Mouse (Mus musculus): ENCODE measurements around the gene Cdh26.

The Cdh26 gene

DNA sequence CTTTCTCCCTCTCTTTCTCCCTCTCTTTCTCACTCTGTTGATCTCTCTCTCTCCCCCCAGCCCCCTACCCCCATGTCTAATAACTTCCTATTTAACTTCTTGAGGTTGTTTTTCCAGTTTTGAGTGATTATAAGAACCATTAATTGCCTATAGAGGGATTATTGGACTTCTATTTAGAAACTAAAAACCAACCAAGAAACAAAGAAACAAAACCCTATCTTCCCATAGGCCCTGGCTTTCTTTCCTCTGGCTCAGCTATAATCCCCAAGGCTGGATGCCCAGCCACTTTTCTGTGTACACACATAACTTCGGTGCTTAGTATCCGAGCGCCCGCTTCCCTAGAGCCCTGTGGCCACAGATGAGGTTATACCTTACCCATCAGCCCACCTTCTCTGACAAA is at the start of gene Cdh26:
Gene Cdh26 (plus strand): TSS at position 301 of the 400 bp plus-strand sequence.
- DNase-seq (ENCODE audit: low read depth, low spot score): no peak

DNA sequence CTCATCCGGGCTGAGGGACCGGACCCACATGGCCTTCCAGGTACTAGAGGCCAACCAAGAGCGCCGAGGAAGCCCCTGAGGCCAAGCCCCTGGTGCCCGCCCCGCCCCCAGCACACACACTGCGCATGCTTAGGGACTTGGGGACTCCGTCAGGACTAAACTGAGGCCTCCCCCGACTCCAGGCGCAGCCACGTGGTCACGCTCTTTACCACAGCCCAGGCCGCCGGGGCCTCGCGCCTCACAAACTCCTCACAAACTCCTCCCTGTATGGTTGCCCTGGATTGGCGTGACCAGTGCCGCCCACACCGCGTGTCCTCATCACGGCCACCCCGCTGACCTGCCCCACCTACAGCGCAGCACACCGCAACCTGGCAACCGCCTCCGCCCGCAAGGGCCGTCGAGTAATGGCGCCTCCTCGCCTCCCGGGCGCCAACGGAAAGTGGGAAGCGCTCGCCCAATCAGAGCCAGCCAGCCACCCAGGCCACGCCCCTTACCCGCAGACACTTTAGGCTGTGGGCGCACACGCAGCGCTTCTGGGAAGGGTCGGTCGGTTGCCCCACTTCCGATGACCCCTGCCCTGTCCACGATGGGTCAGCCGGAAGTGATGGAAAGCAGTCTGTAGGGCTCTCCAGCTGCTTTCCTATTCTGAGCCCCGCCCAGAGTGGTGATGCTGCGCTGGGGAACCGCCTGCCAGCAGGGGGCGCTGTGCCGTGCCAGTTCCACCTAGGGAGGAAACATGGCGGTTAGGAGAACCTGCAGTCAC is 23.1 kb upstream of the Cdh26 start, which contains the start of gene Sycp2:
Gene Sycp2 (minus strand): TSS at position 633 of the 763 bp plus-strand sequence.
- DNase-seq (ENCODE audit: low read depth, low spot score): no peak

DNA sequence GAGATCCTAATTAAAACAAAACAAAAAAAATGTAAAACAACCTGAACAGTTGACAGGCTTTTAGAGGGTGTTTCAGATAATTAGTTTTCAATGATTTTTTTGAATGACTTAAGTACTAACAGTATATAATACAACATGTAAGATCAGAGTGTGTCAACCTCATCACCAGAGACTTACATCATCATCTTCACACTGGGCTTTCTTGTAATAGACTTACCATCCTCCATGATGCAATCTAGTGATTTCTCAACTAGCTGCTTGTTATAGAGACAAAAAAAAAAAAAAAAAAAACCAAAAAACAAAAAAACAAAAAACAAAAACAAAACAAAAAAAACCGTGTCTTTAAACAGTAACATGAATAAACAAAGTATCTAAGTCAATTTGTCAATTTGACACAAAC is 21.3 kb upstream of the Cdh26 start:
- DNase-seq (ENCODE audit: low read depth, low spot score): no peak

DNA sequence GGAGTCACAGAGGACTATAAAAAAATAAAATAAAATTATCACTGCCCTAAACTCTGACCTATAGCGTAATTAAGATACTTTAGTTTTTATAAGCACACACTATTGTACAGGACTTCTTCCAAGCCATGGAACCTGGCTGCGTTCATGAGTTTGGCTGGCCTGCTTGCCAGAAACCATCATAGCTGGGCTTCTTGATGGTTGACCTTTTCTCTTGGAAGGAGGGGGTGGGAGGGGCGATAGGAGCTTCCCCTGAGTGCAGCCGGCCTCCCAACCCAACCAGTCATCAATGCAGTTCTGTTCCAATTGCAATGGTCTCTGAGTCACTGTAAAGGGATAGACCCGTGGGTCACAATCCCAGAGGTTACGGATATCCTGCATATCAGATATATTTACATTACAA is 20.0 kb upstream of the Cdh26 start:
- no peak for DNase-seq (ENCODE audit: low read depth, low spot score)

DNA sequence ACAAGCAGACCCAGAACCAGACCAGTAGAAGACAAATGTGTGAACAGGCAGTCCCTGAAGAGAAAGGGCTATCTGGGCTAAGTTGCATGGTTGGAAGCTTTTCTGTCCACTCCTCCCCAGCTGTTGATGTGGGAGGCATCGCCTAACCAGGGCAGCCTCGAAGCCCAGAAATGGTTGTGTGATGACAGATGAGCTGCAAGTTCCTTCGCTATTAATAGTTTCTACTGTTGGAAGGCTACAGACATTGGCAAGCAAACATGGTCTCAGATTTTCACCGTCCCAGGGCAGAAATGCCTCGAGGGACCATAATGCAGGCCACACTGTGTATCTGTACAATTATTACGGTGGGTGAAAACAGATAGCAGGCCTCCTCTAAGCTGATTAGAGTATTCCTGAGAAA is 17.7 kb upstream of the Cdh26 start:
- peak; percentile 78 for DNase-seq (ENCODE audit: low read depth, low spot score)

DNA sequence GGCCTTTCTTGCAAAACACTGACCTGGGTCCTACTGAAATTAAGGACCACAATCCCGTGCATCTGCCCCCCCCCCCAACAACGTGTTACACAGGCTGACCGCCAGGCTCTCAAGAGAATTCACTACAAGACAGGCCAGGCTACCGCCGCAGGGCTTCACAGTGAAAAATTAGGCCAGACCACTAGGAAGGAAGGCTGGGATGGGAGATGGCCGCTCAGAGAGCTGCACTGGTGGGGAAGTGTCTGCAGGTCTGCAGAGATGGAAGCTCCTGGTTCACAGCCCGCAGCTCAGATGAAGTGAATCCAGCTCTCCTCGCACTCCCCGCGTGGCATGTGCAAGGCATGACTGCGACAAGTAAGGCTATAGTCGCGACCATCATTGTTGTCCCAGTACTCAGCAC is 17.2 kb upstream of the Cdh26 start:
- DNase-seq (ENCODE audit: low read depth, low spot score): no peak

DNA sequence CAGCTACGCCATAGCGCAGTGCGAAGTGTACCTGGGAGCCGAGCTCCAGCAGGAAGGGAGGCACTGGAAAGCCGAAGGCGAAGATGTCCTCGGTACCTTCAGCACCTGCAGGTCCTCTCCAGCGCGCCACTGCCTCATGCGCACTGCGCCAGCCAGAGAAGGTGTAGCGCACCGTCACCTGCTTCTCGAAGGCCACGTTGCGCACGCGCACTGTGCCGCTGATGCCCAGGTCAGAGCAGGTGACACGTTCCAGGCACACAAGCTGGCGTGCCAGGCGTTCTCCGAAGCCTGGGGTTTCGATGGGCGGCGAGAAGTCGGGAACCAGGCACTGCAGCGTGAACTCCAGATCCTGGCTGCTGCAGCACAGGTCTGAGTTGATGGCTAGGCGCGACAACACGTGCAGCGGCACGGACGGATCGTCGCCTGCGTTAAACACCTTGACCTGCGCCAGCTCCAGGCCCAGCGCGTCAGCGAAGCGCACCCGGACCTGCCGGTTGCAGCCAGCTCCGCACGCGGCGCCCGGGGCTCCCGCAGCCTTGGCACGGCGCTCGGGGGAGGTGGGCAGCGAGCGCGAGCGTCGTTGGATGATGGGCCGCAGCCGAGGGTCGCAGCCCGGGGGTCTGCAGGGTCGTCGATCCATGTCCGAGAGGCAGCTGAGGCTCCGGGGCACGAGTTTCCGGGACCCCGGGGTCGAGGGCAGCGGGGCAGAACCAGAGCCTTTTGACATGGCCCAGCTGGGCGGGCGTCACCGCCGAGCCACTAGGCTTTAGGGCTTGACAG is 16.7 kb upstream of the Cdh26 start:
- DNase-seq (ENCODE audit: low read depth, low spot score): peak; percentile 68

DNA sequence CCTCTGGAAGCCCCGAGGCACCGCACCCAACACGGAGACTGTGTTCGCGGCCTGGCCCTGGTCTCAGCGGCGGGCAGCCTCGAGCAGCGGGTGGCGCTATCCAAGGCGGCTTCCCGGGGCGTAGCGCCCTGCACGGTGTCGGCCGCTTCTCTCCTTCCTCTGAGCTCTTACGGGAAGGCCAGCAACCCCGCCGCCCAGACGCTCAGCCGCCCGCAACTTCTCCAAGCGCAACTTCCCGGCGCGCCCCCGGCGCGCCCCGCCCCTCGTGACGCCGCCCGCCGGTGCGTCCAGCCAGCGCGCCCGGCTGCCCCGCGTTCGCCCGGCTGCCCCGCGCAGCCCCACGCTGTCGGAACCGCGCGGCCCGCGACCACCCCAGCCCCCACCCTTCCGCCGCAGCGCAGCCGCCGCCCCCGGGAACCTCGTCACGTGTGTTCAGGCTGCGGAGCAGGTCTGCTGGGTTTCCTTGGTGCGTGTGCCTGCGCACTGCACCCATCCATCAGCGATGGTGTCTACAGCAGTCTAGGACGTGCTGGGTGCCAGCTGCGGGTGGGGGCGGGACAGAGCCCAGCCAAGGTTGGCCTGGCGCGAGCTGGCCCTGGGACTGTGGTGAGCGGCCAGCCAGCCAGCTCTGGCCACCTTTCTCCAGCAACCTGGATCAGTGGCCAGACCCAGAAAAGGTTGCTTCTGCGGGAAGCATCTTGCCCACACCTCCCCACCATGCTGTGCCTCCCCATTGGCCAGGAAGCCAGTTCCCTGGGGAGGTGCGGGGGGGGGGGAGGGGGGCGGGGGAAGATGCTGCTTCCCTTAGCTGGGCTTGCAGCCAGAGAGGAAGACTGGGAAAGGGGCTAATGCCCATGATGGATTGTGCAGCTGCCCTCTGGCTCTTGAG is 15.8 kb upstream of the Cdh26 start, which contains the start of the genes Ppp1r3d and Fam217b:
Gene Ppp1r3d (minus strand): TSS at position 212 of the 889 bp plus-strand sequence.
Gene Fam217b (plus strand): TSS at position 264 of the 889 bp plus-strand sequence.
- peak; percentile 79 for DNase-seq (ENCODE audit: low read depth, low spot score)

DNA sequence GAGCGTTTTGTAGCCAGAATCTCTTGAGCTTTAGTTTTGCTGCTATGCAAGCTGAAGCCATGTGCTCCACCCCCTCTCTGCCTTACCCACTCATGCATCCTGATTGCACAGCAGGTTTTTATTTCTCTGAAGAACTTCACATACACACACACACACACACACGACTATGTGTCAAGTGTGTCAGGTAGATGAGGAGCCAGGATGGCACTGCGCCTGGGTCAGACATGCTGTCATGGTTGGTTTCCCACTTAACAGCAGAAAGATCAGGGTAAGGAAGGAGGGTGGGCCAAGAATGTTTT is 15.2 kb upstream of the Cdh26 start:
- DNase-seq (ENCODE audit: low read depth, low spot score): no peak

DNA sequence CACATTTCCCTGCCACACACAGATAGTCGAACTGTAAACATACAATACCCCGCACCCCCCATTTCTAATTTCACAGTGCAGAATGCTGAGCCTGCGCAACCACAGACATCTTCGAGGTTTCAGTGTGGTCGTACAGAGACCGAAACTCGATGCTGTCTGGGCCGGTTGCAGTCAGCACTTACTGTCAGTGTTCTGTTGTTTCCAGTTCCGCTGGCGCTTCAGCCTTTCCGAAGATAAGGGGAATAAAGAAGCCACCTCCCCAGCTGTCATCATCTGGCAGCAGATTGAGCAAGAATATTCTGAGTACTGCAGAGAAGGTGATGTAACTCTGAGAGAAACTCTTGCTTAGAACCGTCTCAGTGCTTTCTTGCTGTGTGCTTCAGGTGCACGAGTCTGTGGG is 13.9 kb upstream of the Cdh26 start:
- DNase-seq (ENCODE audit: low read depth, low spot score): peak; percentile 54

DNA sequence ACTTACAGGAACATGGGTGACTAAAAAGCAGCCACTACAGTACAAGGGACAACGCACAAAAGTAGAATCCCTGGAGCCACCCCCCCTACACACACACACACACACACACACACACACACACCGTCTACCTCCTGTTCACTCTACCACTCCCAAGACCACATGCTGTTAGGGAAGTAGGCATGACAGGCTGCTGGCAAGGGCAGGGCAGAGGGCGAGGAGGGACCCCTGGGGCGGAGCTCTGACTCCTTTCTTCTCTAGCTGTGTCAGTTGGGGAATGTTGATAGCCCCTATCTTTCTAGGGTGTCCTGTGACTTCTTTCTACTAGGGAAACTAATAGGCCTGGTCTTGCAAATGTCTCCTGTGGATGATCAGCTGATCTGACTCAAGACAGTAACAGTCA is 13.4 kb upstream of the Cdh26 start:
- DNase-seq (ENCODE audit: low read depth, low spot score): no peak

DNA sequence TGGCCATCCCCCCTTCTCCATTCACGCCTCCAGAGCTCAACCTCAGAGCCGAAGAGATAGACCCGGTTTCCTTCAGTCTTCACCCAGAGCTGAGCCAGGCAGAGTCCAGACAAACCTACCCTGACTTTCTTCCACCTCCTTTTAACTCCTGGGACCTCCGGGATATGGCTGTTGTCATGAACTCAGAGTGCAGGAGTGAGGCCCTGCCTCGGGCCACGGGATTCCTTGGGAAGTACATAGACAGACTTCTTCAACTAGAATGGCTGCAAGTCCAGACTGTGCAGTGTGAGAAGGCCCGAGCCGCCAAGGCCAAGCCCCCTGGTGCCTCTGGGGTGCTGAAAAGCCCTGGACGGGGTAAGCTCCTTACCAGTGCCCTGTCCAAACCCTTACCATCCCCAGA is 9.8 kb upstream of the Cdh26 start:
- no peak for DNase-seq (ENCODE audit: low read depth, low spot score)

DNA sequence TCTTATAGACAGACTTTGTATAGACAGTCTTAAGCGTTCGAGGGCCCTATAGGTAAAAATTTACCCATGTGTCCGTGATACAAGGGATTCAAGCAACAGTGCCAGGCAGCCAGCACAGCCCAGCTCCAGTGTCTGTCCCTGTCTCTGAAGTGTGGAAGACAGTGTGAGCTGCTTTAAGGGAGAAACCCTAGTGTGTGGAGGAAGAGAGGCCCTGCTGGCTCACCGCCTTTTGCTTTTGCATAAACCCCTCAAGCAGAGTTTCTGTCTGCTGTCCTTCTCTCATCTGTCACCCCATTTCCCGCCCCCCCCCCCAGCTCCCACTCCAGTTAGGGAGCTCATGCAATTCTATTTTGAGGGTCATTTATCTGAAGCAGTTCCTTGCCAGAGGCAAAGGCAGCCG is 8.7 kb upstream of the Cdh26 start:
- DNase-seq (ENCODE audit: low read depth, low spot score): no peak

DNA sequence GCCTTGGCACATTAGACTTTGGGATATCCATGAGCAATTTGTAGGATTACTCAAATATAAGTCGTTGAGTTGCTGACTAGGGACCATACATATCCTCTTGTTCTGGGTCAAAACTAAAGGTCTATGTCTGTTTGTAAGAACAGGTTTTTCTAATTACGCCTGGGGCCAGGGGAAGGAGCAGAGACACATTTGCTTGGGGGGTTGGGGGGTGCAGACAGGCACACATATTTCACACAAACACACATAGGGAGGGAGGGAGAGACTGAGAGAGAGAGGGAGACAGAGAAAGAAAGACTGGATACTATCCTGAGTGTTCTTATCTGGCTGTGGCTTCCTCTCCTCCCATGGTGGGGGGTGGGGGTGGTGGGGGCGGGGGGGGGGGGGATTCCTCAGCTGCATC is 8.1 kb upstream of the Cdh26 start:
- no peak for DNase-seq (ENCODE audit: low read depth, low spot score)

DNA sequence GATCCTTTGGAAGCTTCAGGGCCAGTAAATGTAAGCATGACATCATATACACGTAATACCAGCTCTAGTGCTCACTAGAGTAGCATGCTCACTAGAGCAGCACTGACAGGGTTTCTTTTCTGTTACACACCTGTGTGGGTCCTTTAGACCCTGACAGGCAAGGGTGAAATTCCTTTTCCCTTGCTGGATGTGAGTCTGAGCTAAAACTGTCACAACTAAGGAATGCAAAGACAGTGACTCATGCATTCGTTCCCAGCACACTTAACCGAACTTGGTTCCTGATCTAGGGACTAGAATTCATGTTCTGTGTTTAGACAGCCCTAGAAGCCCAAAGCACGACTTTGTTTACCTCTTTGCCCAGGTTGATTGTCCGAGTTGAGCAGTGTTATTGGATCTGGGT is 7.1 kb upstream of the Cdh26 start:
- no peak for DNase-seq (ENCODE audit: low read depth, low spot score)

DNA sequence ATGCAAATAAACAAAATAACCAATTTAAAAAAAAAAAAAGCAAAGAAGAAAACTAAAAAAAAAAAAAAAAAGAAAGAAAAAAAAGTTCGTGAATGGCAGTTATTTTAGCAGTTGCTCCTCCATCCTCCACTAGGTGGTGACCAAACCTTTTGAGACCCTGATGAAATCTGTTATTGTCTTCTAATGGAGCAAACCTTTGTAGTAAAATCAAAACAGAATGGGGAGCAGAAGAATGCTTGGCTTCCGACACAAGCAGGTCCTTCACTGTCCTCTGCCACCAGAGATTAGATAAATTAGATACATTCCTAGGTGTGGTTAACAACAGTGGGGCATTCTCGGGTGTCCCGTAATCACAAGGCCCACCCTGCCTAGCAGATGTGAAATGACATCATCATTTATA is 4.1 kb upstream of the Cdh26 start:
- DNase-seq (ENCODE audit: low read depth, low spot score): peak; percentile 56

DNA sequence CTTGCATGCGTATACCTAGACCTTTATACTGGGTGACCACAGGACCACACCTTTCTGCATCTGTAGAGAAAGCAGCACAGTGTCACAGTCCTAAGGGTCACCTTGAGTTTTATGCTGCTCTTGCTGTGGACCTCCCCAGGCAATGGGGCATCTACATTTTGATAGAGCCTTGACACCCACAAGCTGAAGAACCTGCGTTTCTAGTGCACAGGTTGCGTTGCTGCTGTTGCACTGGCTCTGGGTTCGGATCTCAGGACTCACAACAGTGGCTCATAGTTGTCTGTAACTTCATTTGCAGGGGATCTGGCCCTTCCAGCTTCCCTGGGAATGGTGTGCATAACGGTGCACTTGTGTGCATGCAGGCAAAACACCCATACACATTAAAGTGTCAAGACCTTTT is 3.1 kb upstream of the Cdh26 start:
- DNase-seq (ENCODE audit: low read depth, low spot score): no peak

DNA sequence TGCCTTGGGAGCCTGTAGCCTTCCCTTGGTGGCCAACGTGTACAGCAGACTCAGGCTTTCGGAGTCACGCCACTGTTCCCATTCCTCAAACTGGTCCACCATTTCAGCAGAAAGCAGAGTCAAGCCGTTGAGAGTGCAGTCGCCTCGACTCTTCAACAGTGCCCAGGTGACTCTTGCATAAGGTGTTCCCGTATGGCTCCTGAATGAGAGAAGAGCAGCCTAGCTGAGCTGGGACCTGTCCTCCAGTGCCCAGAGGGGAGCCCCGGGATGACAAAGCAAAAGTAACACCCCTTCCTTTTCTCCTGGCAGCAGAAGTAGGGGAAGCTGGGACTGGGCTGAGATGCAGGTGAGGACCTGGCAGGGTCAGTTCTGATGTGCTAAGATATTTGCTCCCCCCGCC is 2.1 kb upstream of the Cdh26 start:
- no peak for DNase-seq (ENCODE audit: low read depth, low spot score)

DNA sequence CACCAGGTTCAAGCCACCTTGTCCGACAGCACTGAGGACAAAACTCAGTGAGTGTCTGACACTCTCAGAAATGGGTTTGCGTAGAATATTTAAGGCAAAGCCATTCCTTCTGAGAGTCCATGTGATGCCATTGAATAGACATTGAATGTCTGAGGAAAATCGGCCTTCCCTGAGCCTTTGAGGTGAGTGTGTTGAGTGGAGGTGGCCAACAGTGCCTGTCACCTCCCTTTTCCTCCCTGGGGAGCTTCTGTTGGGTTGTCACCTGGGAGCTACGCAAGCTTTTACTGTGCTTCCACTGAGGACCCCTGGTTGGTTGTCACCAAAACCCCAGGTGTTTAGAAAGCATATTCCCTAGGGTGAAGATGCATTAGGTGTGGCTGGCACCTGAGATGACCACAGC is 1.7 kb upstream of the Cdh26 start:
- no peak for DNase-seq (ENCODE audit: low read depth, low spot score)

DNA sequence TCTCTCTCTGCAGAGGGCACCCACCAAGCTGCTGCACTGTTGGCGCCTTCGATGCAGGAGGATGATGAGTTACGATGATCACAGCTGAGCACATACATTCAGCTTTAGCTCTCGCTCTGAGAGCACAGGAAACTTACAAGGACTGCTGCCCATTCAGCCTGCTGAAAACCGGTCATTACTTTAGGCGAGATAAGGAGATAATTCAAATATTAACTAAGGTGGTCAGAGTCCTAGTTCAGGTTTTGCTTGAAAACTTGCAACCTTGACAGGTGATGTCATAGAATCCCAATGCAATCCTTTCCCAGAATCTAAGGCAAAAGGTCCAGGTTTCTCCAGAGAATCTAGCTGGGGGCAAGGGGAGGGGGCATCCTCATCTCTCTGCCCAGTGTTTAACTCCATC is 905 bp upstream of the Cdh26 start:
- no peak for DNase-seq (ENCODE audit: low read depth, low spot score)

DNA sequence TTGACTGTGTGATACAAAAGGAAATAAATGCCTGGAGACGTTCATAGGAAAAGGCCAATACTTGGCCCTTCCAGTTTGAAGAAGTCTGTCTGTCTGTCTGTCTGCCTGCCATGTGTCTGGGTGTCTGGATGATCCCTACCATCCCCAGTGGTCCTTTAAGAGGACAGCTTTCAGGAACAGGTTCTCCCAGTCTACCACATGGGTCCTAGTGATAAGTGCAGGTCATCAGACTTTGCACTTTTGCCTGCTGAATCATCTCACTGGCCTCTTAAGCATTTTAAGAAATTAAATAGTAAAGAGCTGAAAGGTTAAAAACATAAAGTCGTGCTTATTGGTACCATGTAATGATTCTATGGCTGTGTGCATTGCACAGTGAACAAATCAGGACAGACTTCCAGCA is 3.2 kb downstream of the Cdh26 start:
- no peak for DNase-seq (ENCODE audit: low read depth, low spot score)

DNA sequence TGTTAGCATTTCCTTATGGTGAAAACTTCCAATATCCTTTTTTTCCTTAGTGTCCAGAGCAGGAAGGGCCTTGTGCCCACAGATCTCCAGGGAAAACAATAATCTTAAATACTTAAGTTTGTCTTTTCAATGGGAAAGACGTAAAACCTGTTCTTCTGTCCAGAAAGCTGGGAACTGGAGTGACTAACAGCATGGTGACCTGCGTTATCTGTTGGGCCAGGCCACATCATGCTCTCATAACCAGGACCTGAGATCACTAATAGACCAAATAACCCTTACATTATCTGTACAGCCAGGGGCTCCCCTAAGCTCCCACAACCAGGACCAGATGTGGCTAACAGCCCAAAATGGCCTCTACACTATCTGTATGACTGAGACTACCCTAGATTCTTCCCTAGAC is 3.6 kb downstream of the Cdh26 start:
- DNase-seq (ENCODE audit: low read depth, low spot score): no peak
